Mouse (Mus musculus) lung, postnatal 0 days (tissue): ENCODE data around the gene Lsm4.

ENCODE experiments used
- CTCF ChIP-seq: IDR thresholded peaks from 2 replicates; pipeline ENCODE4 v1.5.1; 2016; ENCODE audit warnings: antibody characterized with exemption, mild to moderate bottlenecking
- EP300 ChIP-seq: IDR thresholded peaks from 2 replicates; pipeline ENCODE4 v1.6.1; 2016; ENCODE audit warnings: antibody characterized with exemption, mild to moderate bottlenecking, control low read depth

DNA sequence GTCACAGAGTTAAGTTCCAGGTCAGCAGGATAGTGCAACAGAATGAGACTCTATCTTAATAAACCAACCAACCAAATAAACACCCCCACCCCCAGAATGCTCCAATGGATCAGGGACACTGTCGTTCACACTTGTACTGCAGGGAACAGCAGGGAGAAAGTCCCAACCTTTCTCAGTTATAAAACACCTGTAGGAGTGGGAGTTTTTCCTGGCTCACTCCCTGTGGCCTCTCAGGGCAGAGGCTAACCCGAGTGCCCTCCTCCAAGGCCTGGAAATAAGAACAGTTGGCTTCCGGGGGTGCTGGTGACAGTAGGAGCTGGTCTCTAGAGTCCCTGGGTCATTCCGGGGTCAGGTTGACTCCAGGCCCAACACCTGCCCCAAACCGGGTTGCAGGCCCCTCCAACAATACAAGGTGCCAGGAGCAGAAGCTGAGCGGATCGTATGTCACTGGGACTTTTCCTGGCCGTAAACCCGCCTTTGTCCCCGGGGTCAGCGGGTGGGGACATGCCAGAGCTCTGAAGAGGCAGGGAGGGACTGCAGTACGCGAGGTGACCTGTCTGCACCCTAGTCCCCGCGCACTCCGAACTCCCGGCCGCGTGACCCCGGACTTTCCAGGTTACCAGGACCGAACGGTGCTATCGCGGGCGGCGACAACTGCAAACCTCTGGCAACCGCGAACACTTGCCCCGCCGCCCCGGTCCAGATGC is 14.0 kb upstream of the Lsm4 start:
- no peak for TF ChIP-seq CTCF
- TF ChIP-seq EP300: no peak
